Mouse (Mus musculus) R1 (cell line): ENCODE results near the gene Camk2b.
"Not testable (repeated sequence)": the region's sequence is repeated elsewhere in the genome, so short reads cannot be mapped to it uniquely, and the experiment has no call there.

ENCODE experiments used
- DNase-seq: peaks from one replicate; pipeline ENCODE4 v3.0.0-alpha.2; 2018; ENCODE audit warnings: low read depth, low spot score

Gene Camk2b

DNA sequence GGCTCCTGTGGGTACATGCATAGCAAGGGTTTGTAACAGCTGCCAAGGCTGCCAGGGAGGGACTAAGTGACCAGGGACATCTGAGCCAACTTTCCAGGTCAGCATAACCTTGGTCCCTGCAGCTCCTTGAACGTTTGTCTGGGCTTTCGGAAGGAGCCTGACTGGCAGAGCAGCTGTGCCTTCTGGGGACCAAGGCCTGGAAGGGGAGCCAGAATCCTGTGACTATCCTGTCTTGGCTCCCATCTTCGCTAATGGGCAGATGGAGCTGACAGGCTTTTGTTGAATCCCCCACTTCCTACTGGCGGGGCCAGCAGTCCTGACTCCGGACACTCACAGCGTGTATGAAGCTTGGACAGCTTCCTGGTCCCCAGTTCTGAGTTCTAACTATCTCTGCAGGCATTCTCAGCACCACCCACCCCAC is 51.1 kb downstream of the Camk2b start:
- no peak for DNase-seq

DNA sequence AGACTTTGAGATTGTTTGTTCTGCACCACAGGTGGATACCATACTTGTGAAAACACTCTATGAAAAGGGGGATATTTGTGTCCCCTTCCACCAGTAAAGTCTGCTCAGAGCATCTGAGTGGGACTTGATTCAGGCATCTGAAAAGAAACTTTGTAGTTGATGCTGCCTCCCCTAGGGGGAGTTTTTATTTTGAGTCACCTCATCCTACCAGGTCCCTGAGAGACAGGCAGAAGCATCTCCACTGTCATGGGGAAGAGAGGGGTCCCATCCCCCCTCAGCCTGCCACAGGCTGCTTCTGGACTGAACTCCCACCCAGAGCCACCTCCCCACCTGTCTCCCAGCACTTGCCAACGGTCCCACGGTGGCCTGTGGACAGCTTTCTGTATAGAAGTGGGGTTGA is 52.8 kb downstream of the Camk2b start:
- DNase-seq: peak; percentile 35

DNA sequence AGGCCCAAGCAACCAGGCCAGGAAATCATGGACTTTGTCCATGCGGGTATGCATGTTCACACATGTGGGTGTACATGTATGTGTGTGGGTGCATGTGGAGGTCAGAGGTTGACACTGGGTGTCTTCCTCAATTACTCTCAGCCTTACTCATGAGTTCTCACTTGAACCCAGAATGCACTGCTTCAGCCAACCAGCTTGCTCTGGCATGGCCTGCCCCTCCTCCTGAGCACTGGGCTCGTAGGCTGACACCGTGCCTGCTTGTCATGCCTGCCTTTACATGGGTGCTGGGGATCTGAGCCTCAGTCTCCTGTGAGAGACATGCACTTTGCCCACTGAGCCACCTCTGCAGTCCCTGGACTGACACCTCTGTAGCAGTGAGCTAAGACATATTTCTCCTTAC is 54.3 kb downstream of the Camk2b start:
- no peak for DNase-seq

DNA sequence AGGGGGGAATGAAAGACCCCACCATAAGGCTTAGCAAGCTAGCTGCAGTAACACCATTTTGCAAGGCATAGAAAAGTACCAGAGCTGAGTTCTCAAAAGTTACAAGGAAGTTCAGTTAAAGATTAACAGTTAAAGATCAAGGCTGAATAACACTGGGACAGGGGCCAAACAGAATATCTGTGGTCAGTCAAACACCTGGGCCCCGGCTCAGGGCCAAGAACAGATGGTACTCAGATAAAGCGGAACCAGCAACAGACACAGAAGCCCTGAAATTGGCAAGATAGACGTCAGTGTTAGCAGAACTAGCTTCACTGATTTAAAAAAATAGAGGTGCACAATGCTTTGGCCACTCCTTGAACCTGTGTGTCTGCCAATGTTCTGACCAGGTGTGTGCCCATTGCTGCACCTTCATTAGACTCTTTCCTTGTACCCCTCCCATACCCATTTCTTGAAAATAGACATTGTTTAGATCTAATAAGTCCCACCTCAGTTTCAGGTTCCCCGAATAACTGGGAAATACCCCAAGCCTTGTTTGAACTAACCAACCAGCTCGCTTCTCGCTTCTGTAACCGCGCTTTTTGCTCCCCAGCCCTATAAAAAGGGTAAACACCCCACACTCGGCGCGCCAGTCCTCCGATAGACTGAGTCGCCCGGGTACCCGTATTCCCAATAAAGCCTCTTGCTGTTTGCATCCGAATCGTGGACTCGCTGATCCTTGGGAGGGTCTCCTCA is 55.2 kb downstream of the Camk2b start:
- not testable (repeated sequence) for DNase-seq

DNA sequence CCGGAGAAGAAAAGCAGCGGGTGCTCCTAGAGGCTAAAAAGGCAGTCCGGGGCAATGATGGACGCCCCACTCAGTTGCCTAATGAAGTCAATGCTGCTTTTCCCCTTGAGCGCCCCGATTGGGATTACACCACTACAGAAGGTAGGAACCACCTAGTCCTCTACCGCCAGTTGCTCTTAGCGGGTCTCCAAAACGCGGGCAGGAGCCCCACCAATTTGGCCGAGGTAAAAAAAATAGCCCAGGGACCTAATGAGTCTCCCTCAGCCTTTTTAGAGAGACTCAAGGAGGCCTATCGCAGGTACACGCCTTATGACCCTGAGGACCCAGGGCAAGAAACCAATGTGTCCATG is 58.4 kb downstream of the Camk2b start:
- not testable (repeated sequence) for DNase-seq

DNA sequence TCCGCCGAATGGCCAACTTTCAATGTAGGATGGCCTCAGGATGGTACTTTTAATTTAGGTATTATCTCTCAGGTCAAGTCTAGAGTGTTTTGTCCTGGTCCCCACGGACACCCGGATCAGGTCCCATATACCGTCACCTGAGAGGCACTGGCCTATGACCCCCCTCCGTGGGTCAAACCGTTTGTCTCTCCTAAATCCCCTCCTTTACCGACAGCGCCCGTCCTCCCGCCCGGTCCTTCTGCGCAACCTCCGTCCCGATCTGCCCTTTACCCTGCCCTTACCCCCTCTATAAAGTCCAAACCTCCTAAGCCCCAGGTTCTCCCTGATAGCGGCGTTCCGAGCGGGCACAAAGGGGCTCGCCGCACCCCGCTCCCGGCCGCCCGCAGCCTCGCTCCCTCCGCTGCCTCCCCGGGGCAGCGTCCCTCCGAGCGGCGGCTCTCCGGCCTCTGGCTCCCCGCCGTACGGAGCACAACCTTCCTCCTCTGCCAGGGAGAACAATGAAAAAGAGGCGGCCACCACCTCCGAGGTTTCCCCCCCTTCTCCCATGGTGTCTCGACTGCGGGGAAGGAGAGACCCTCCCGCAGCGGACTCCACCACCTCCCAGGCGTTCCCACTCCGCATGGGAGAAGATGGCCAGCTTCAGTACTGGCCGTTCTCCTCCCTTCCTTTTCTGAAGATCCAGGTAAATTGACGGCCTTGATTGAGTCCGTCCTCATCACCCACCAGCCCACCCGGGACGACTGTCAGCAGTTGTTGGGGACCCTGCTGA is 59.0 kb downstream of the Camk2b start:
- not testable (repeated sequence) for DNase-seq

DNA sequence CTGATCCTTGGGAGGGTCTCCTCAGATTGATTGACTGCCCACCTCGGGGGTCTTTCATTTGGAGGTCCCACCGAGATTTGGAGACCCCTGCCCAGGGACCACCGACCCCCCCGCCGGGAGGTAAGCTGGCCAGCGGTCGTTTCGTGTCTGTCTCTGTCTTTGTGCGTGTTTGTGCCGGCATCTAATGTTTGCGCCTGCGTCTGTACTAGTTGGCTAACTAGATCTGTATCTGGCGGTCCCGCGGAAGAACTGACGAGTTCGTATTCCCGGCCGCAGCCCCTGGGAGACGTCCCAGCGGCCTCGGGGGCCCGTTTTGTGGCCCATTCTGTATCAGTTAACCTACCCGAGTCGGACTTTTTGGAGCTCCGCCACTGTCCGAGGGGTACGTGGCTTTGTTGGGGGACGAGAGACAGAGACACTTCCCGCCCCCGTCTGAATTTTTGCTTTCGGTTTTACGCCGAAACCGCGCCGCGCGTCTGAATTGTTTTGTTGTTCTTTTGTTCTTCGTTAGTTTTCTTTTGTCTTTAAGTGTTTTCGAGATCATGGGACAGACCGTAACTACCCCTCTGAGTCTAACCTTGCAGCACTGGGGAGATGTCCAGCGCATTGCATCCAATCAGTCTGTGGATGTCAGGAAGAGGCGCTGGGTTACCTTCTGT is 59.7 kb downstream of the Camk2b start:
- not testable (repeated sequence) for DNase-seq

DNA sequence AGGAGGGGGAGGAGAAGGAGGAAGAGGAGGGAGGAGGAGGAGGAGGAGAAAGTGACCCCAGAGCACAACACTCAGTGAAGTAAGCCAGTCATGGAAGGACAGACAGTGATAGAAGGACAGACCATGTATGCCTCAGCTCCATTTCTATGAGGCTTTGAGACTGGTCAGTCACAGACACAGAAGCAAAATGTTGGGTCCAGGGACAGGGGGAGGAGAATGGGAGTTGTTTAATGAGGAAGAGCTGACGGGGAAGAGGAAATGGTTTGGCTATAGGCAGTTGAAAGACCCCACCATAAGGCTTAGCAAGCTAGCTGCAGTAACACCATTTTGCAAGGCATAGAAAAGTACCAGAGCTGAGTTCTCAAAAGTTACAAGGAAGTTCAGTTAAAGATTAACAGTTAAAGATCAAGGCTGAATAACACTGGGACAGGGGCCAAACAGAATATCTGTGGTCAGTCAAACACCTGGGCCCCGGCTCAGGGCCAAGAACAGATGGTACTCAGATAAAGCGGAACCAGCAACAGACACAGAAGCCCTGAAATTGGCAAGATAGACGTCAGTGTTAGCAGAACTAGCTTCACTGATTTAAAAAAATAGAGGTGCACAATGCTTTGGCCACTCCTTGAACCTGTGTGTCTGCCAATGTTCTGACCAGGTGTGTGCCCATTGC is 60.7 kb downstream of the Camk2b start:
- DNase-seq: not testable (repeated sequence)

DNA sequence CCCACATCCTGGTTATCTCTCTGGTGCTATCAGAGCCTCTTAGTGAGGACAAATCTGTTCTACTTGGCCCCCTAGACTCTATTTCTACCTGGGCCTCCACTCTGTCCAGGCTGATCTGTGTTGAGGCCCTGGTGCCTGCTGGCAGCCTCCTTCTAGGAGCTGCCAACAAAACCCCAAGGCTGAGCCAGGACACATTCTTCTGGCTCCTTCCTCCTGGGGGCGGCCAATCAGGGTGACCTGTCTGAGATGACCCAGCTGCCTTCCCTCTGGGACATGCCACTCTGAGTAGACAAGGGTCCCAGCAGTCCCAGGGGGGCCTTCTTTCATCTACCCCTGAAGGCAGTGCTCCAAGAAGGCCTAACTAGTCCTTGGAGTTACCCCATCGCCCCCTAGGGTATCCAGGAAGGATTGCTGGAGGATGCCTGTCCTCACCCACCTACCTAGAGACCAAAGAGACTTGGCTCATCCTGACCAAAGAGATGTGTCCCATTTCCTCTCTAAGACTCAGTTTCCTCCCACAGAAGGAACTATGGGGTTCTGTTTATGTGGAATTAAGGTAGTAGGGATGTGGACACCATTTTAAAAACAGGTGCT is 63.0 kb downstream of the Camk2b start:
- peak; percentile 24 for DNase-seq

DNA sequence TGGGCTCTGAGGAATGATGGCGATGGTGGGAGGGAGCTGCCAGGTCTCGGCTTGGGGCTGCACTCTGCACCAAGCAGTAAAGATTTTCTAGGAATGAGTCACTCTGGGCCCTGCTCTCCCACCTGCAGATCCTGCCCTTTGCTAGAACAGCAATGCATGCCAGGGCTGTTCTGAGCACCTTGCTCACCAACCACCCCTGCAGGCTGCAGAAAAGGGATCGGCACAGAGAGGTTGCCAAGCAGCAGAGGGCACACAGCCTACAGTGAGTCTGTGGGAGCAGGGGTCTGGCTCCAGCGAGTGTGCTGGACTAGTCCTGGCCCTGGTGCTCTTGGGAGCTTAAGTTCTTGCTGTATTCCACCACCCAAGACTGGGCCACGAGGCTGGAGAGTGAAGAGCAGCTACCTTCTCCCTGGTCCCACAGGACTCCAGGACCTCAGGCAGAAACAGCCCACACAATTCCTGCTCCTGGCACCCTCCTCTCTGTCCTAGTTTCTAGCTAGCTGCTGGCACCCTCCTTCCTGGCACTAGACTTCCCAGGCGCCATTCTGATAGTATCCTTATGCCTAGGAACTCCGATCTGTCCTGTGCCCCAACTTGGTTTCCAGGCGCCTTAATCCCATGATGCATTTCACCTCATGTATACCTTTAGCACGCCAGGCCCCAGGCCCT is 64.0 kb downstream of the Camk2b start:
- DNase-seq: no peak

DNA sequence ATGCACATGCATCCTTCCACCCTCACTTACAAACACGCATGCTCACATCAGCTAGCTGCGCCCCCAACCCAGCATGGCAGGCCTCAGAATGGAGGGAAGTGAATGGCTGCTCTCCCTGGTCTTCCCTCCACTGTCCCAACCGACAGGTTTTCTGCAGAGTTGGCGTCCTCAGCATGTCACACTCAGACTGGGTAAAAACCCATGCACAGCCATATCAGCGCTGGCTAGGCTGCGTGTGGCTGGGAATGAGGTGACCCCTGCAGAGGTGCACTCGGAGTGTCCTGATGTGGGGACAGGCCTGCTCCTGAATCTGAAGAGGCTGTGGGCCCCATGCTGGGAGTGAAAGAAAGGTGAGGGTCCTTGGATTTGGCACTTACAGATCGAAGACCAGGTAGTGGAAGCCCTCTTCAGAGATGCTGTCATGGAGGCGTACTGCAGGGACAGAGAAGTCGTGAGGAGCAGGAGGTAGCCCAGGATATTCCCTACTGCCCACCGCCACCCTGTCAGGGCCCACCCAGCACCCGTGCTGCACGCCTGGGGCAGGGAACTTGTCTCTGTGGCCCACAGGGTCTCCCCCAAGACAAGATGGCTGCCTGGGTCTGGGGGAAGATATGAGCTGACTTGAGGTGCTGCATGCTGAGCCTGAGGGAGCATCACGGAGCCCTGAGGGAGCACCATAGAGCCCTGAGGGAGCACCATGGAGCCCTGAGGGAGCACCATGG is 65.0 kb downstream of the Camk2b start:
- DNase-seq: no peak

DNA sequence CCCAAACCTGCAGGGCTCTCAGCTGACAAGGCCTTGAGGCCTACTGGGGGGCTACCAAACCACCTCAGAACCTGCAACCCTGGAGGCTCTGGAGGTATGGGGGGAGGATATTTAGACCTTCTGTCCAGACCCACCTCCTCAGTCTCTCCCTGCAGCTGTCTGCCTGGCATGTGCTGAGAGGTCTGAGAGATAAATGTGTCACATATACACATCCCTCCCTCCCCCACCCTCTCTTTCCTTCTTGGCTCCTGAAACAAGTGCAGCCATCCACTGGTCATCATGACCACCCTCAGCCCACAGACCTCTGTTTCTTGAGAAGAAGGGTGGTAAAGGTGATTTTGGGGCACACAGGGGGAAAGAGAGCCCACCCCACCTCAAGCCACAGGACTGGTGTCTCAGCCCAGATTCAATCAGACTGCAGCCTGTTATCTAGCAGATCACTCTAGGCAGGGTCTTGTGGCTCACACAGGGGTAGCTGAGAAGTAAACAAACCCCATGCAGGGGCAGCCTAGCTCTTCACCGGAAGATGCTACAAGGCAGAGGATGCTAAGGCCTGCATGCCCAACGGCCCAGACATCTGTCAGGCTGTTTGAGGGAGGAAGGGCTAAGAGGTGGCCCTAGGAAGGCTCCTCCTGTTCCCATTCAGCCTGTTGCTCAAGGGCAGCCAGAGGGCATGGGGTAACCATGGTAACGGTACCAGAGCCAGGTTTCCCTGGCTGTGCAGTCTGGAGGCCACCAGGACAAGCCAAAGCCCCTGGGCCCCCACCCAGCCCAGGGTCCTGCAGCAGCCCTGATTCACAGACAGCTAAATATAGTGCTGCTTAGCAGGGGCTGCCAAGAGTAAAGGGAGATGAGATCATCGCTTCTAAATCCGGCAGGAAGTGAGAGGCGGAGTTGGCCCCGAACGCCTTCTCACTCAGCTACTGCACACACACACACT is 66.1 kb downstream of the Camk2b start:
- peak; percentile 71 for DNase-seq

DNA sequence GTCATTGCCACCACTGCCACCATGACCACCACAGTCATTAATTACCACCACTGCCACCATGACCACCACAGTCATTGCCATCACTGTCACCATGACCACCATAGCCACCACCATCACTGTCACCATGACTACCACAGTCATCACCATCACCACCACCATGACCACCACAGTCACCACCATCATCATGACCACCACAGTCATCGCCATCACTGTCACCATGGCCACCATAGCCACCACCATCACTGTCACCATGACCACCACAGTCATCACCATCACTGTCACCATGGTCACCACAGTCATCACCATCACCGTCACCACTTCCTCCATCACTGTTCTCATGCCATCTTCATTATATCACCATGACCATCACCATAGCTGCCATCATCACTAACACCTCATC is 67.7 kb downstream of the Camk2b start:
- no peak for DNase-seq

DNA sequence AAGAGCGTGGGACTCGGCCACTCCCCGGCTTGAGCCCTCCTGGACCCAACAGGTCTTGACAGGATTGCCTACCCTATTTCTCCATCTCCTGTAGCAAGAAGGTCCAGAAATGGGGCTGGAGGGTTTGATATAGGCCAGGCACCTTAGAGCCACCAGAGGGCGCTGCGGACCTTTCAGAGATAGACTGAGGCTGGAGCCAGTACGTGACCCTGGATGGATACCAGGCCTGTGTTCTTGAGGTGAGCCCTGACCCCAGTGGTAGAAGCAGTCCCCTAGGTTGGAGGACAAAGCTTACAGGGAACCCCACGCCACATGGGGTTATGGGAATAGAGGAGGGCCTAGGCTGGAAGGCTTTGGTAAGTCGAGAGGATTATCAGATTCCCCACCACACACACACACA is 70.2 kb downstream of the Camk2b start:
- DNase-seq: peak; percentile 83

DNA sequence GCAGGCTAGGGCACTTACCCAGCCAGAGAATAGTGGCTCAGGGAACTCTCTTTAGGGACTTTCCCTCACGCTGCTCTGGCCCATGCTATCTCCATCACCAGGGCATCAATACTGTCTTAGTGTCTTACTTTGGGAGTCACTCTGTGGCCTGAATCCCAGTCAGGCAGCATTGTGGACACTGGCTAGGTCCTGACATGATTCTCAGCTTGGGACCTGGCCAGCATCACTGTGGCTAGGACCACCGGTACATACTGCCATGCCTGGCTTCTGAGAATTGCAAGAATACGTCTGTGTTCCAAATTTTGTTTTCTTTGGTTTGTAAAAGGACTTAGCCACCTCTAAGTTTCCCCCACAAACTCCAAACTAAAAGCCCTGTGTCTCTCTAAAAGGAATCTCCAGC is 71.3 kb downstream of the Camk2b start:
- no peak for DNase-seq

DNA sequence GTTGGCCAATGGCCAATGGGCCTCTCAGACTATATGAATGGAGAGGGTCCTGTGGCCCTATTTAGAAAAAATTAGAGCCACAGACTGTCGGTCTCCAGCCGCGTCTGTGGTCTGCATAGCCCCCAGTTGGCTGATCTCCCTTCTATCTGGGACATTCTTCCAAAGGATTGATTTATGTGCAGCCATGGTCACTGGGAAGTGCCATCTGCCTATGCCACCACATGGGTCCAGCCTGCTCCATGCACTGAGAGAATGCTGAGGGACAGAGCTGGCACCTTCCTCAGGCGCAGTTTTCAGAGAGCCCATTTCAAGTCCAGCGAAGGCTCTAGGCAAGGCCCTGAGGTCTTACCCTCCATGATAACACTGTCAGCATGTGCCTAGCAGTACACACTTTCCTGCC is 72.0 kb downstream of the Camk2b start:
- DNase-seq: no peak

DNA sequence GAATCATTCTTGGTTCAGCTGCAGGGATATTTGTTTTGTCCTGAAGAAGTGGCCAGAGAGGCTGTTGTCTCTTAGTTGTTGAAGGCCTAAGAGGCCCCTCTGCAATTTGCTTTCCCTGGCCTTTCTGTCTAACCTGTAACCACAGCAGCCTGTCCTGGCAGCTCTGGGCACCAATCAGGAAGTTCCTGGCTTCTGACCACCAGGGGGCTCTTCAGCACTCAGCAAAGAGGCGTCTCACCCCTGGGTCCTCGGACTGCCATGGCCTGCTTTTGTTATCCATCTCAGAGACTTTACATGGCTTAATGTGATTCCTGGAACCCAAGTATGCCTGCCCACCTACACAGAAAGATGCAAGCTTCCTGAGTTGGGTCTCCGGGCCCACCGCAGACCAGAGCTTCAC is 75.3 kb downstream of the Camk2b start:
- DNase-seq: peak; percentile 81

DNA sequence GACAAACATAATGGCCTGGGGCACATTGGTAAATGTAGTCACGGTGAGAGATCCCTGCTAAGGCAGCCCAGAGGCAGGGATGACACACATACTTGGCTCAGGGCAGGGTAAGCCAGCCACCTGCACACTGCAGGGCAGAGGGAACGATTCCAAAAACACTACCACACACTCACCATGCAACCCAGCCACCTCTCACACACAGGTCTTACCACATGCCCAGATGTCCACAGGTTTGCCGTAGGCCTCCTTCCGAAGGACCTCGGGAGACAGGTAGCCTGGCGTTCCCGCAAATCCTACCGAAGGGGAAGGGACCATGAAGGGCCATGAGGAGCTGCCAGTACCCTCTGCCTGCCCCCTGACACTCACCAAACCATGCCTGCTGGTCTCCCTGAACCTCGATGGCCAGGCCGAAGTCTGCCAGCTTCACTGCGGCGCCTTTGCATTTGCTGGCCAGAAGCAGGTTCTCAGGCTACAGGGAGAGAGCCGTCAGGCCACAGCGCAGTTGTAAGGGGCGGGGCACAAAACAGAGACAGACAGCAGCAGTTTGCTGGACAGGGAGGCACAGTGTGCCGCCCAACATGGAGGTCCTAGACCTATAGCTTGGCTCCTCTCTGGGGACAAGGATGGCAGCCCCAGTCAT is 76.1 kb downstream of the Camk2b start:
- no peak for DNase-seq

DNA sequence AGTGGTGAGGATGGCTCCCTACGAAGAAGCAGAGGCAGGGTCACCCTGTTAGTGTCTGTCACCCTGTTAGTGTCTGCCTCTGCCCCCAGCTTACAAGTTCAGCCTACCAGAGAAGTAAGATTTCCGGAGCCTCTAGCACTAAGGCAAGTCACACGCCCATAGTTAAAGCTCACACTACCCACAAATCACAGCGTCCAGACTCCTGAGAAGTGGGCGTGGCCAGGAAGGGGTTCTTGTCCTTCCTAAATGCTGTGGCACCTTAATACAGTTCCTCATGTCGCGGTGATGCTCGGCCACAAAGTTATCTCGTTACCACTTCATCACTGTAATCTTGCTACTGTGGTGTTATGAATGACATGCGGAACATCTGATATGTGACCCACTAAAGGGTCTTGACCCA is 78.0 kb downstream of the Camk2b start:
- DNase-seq: peak; percentile 79
